In the genomic region with DNA sequence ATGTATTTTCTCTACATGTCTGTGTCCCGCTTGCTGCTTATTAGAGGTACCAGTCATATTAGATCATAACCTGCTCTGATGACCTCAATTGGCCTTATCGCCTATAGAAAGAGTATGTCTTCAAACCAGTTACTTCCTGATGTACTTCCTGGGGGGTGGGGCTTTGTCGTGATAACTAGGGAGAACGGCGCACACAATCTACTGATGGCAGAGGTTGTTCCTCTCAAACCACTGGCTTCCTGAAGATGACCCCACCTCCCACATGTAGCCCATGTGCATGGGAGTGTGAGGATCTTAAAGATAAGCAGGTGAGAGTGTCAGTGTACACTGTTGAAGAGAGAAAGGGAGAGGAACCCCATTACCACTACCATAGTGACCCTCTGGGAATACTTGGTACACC, we compare ENCODE assay signal across 17 mouse cellular contexts.
"Had no signal": no experiment of that assay in that cellular context is flagged by ENCODE, and none has a peak within 500 bp of the region (broad histone marks: within the 10 kb centered on the region; RNA-seq: fewer than 3 reads in every experiment).

No protein-coding gene starts in this region.

- H3K4me1 ChIP-seq: intestine, embryonic 15.5 days; liver, embryonic 15.5 days; midbrain, embryonic 13.5 days; neural tube, embryonic 15.5 days had no signal

- H3K9ac ChIP-seq: intestine, embryonic 15.5 days; liver, embryonic 15.5 days; lung, embryonic 14.5 days; midbrain, embryonic 13.5 days; neural tube, embryonic 15.5 days had no signal

- H3K4me3 ChIP-seq: intestine, embryonic 15.5 days; liver, embryonic 15.5 days; midbrain, embryonic 13.5 days; myocyte; neural tube, embryonic 15.5 days had no signal

- H3K9me3 ChIP-seq: intestine, embryonic 15.5 days; liver, embryonic 15.5 days; midbrain, embryonic 13.5 days; neural tube, embryonic 15.5 days had no signal

- H3K4me2 ChIP-seq: intestine, embryonic 15.5 days; liver, embryonic 15.5 days; lung, embryonic 14.5 days; midbrain, embryonic 13.5 days; neural tube, embryonic 15.5 days had no signal

- H3K27ac ChIP-seq: intestine, embryonic 15.5 days; liver, embryonic 15.5 days; midbrain, embryonic 13.5 days; neural tube, embryonic 15.5 days had no signal

- ATAC-seq: intestine, embryonic 15.5 days; midbrain, embryonic 13.5 days had no signal

- H3K27me3 ChIP-seq: intestine, embryonic 15.5 days; liver, embryonic 15.5 days; midbrain, embryonic 13.5 days; neural tube, embryonic 15.5 days had no signal

- H3K36me3 ChIP-seq: intestine, embryonic 15.5 days; liver, embryonic 15.5 days; midbrain, embryonic 13.5 days; neural tube, embryonic 15.5 days had no signal

- DNase-seq: kidney, adult 18-20 months; kidney, postnatal 10 days; kidney, postnatal 4 days; left cerebral cortex, postnatal 4 days; lung, embryonic 14.5 days; lung, postnatal 10 days; lung, postnatal 4 days; retina, postnatal 1 day; right cerebral cortex, postnatal 4 days; spleen, adult 18-20 months; thymus, adult 18-20 months; thymus, postnatal 14 days had no signal
